Mouse (Mus musculus): ENCODE data around the gene Kmt2d.

The Kmt2d gene

GRCm38 (mm10) chr15:98886667-98887387 is 15.8 kb upstream of the Kmt2d start:
- no peak for DNase-seq (ENCODE audit: low spot score)

- no peak for DNase-seq (ENCODE audit: low spot score)
Measured at GRCm38 (mm10) chr15:98884106-98884505, 13.1 kb upstream of the Kmt2d start.

GRCm38 (mm10) chr15:98883661-98884060 is 12.7 kb upstream of the Kmt2d start:
- DNase-seq (ENCODE audit: low spot score), result no peak

- no peak for DNase-seq (ENCODE audit: low spot score)
Measured at GRCm38 (mm10) chr15:98881656-98882008, 10.6 kb upstream of the Kmt2d start.

GRCm38 (mm10) chr15:98880978-98881655 is 10.1 kb upstream of the Kmt2d start:
- peak; percentile 93 for DNase-seq (ENCODE audit: low spot score)

GRCm38 (mm10) chr15:98877331-98877730 is 6.3 kb upstream of the Kmt2d start:
- DNase-seq (ENCODE audit: low spot score), result peak; percentile 74

GRCm38 (mm10) chr15:98871916-98872888 is 1.2 kb upstream of the Kmt2d start:
- DNase-seq (ENCODE audit: low spot score), result peak; percentile 97

- DNase-seq (ENCODE audit: low spot score), result peak; percentile 60
Measured at GRCm38 (mm10) chr15:98870179-98871069, 580 bp downstream of the Kmt2d start.

- no peak for DNase-seq (ENCODE audit: low spot score)
Measured at GRCm38 (mm10) chr15:98869342-98870178, 1.4 kb downstream of the Kmt2d start.

GRCm38 (mm10) chr15:98868346-98869063 is 2.5 kb downstream of the Kmt2d start:
- no peak for DNase-seq (ENCODE audit: low spot score)

GRCm38 (mm10) chr15:98867321-98867720 is 3.7 kb downstream of the Kmt2d start:
- DNase-seq (ENCODE audit: low spot score), result peak; percentile 62

GRCm38 (mm10) chr15:98866501-98866900 is 4.5 kb downstream of the Kmt2d start:
- DNase-seq (ENCODE audit: low spot score), result no peak

GRCm38 (mm10) chr15:98865771-98866170 is 5.2 kb downstream of the Kmt2d start:
- no peak for DNase-seq (ENCODE audit: low spot score)

GRCm38 (mm10) chr15:98864951-98865350 is 6.1 kb downstream of the Kmt2d start:
- DNase-seq (ENCODE audit: low spot score), result no peak

- no peak for DNase-seq (ENCODE audit: low spot score)
Measured at GRCm38 (mm10) chr15:98863451-98863958, 7.5 kb downstream of the Kmt2d start.

- no peak for DNase-seq (ENCODE audit: low spot score)
Measured at GRCm38 (mm10) chr15:98861701-98862410, 9.1 kb downstream of the Kmt2d start.

GRCm38 (mm10) chr15:98860921-98861320 is 10.1 kb downstream of the Kmt2d start:
- no peak for DNase-seq (ENCODE audit: low spot score)

- DNase-seq (ENCODE audit: low spot score), result no peak
Measured at GRCm38 (mm10) chr15:98859319-98860043, 11.5 kb downstream of the Kmt2d start.

All from adipocyte (in vitro differentiated cells).